Comparison of ENCODE assay signal across 26 mouse cellular contexts in genomic region chr10:61130959-61131358, GRCm38 (mm10). TPM values are rescaled to one million over a fixed set of nuclear protein-coding genes. Genes with fewer than 3 reads are reported as not detected.
DNase-seq lines count a peak whose midpoint lies in the region; TF ChIP-seq lines count a peak whose summit lies in the region.
"Had no signal": no experiment of that assay in that cellular context is flagged by ENCODE, and none has a peak within 500 bp of the region (broad histone marks: within the 10 kb centered on the region; RNA-seq: fewer than 3 reads in every experiment).

No protein-coding gene starts in this region.

- TF ChIP-seq CTCF in embryonic fibroblast, embryonic 13.5 days (IDR thresholded peaks at IDR 0.05; ENCODE audit: borderline replicate concordance, insufficient read depth, low read length), result no peak

- peak; percentile 75 for DNase-seq in 3134 (ENCODE audit: extremely low read depth, insufficient read length, low spot score)
- DNase-seq in 416B (ENCODE audit: low read depth), result peak; percentile 12
- DNase-seq in cerebellum, adult 8-10 months, result peak; percentile 23
- no peak for DNase-seq in MN1 (ENCODE audit: low spot score)
- no peak for DNase-seq in lung, postnatal 10 days
- no peak for DNase-seq in kidney, adult 18-20 months
- DNase-seq: adrenal gland, adult 8-10 months; gastrocnemius, postnatal 14 days; heart, adult 2 months; heart, postnatal 4 days; liver; lung, postnatal 14 days; right cerebral cortex, postnatal 14 days; thymus, adult 2 months had no signal

- no peak for TF ChIP-seq POLR2A in embryonic fibroblast, embryonic 13.5 days (IDR thresholded peaks at IDR 0.05; ENCODE audit: low read depth, low read length)

- H3K4me3 ChIP-seq in embryonic fibroblast, embryonic 13.5 days (ENCODE audit: insufficient read depth, low read length), result no peak overlapping the region
- H3K4me3 ChIP-seq: erythroblast, embryonic 14.5 days; heart, adult 2 months; midbrain, embryonic 15.5 days; neural tube, embryonic 15.5 days; stomach, embryonic 15.5 days had no signal

- 0 out of 2 replicates have a peak overlapping the region, but pooled peaks have one; percentile 21 for H3K27ac ChIP-seq in embryonic fibroblast, embryonic 13.5 days (ENCODE audit: insufficient read depth, low read length)
- H3K27ac ChIP-seq: heart, adult 2 months; hindbrain, postnatal 0 days; kidney, postnatal 0 days; midbrain, embryonic 15.5 days; neural tube, embryonic 15.5 days; stomach, embryonic 15.5 days had no signal

- H3K4me1 ChIP-seq in embryonic fibroblast, embryonic 13.5 days (ENCODE audit: control insufficient read depth, insufficient read depth, low read length), result peaks cover 1% of the 10 kb centered on the region
- H3K4me1 ChIP-seq: midbrain, embryonic 15.5 days; stomach, embryonic 15.5 days had no signal

RNA-seq across cellular contexts. Expression of gene Sgpl1, which starts 16.5 kb away (rescaled TPM):
- 103 and 111 TPM in 2 replicates for polyA plus RNA-seq in embryonic fibroblast, embryonic 13.5 days (2011; ENCODE audit: insufficient read length, low read depth, missing spikeins)
- polyA plus RNA-seq: G1E had no signal

RNA-seq across cellular contexts. Expression of gene Tbata, which starts 40.8 kb away (rescaled TPM):
- not detected in 2 replicates for polyA plus RNA-seq in embryonic fibroblast, embryonic 13.5 days (2011; ENCODE audit: insufficient read length, low read depth, missing spikeins)
- polyA plus RNA-seq: embryonic facial prominence, embryonic 11.5 days; erythroblast, embryonic 14.5 days; G1E; heart, embryonic 14.5 days; intestine, postnatal 0 days; liver, embryonic 16.5 days; midbrain, embryonic 15.5 days; neural tube, embryonic 15.5 days; stomach, embryonic 15.5 days had no signal

RNA-seq across cellular contexts. Expression of gene Pcbd1, which starts 41.8 kb away (rescaled TPM):
- 3.1 and 4.5 TPM in 2 replicates for polyA plus RNA-seq in embryonic fibroblast, embryonic 13.5 days (2011; ENCODE audit: insufficient read length, low read depth, missing spikeins)
- polyA plus RNA-seq: G1E had no signal

Comparison
In these comparisons a context has a peak if more than half of its experiments do, and no peak if none do; other contexts are left out.
1. DNase-seq: peak in 3134 (single experiment), 416B (single experiment) and cerebellum, adult 8-10 months (single experiment); none in MN1 (single experiment), lung, postnatal 10 days (single experiment) and kidney, adult 18-20 months (single experiment).